Mouse (Mus musculus) midbrain, embryonic 16.5 days (tissue): Measurements from ENCODE around the gene Ago3. TPM values are rescaled to one million over a fixed set of nuclear protein-coding genes. Genes with fewer than 3 reads are reported as not detected.

ENCODE experiments used
- ATAC-seq: fragments of 200-750 bp; cut with Nextera tagmentation; 2 replicates; pipeline ENCODE4 v1.8.0; 2017; ENCODE audit warnings: moderate TSS enrichment
- H3K27ac ChIP-seq: fragments of 300-500 bp; sonication (generic); 2 replicates; pipeline ENCODE4 v1.5.1; 2014; ENCODE audit warnings: mild to moderate bottlenecking, low read length, mixed read lengths
- H3K27me3 ChIP-seq: fragments of 300-500 bp; sonication (generic); 2 replicates; pipeline ENCODE4 v1.6.1; 2014; ENCODE audit warnings: low read depth, low read length, mixed read lengths; ENCODE audit not compliant: control insufficient read depth, insufficient read depth
- H3K36me3 ChIP-seq: fragments of 300-500 bp; sonication (generic); 2 replicates; pipeline ENCODE4 v1.6.1; 2014; ENCODE audit warnings: mild to moderate bottlenecking, low read length, moderate library complexity, mixed read lengths; ENCODE audit not compliant: control insufficient read depth, insufficient read depth
- H3K4me1 ChIP-seq: fragments of 300-500 bp; sonication (generic); 2 replicates; pipeline ENCODE4 v1.6.1; 2014; ENCODE audit warnings: mild to moderate bottlenecking, low read length, mixed read lengths; ENCODE audit not compliant: control insufficient read depth, insufficient read depth
- H3K4me2 ChIP-seq: fragments of 300-500 bp; sonication (generic); 2 replicates; pipeline ENCODE4 v1.6.1; 2014; ENCODE audit warnings: mild to moderate bottlenecking, low read length, mixed read lengths
- H3K4me3 ChIP-seq: fragments of 300-500 bp; sonication (generic); 2 replicates; pipeline ENCODE4 v1.5.1; 2014; ENCODE audit warnings: low read depth, mild to moderate bottlenecking, low read length, moderate library complexity, mixed read lengths
- H3K9ac ChIP-seq: fragments of 300-500 bp; sonication (generic); 2 replicates; pipeline ENCODE4 v1.6.1; 2014; ENCODE audit warnings: low read depth, low read length, mixed read lengths
- H3K9me3 ChIP-seq: fragments of 300-500 bp; sonication (generic); replicated peaks from 2 replicates; pipeline ENCODE4 v1.6.1; 2014; ENCODE audit warnings: mild to moderate bottlenecking, low read length, mixed read lengths; ENCODE audit not compliant: control insufficient read depth, poor library complexity, severe bottlenecking
- WGBS: fragments of 180-500 bp; shearing (Covaris S2); extraction: QIAGEN DNeasy Blood & Tissue Kit; methylation state at CpG from one replicate; pipeline ENCODE4 v1.1.7; 2014; 5-methylcytosine and 5-hydroxymethylcytosine counted together
- polyA plus RNA-seq: library from polyadenylated mRNA; unstranded; fragments of >200 nt; fragmentation: Nextera tagmentation; extraction: Ambion mirVana; gene quantifications from 2 replicates; pipeline ENCODE4 v1.2.1, GENCODE M21; 2015

Gene Ago3
- polyA plus RNA-seq, 1 experiment from 2014 or later = 14.3 TPM

- no peak overlapping the region for H3K27ac ChIP-seq
- H3K9me3 ChIP-seq = no peaks in the 10 kb centered on the region
- peaks cover 42% of the 10 kb centered on the region for H3K27me3 ChIP-seq
- 2% methylated on average over 34 of the region's 34 CpGs for WGBS
- peak overlapping the region; percentile 71 for H3K4me2 ChIP-seq
- no peaks in the 10 kb centered on the region for H3K36me3 ChIP-seq
- peak overlapping the region; percentile 34 for H3K4me3 ChIP-seq
- no peak for ATAC-seq
- peak overlapping the region; percentile 65 for H3K9ac ChIP-seq
- H3K4me1 ChIP-seq = peaks cover 17% of the 10 kb centered on the region
These were observed 132.7 kb downstream of the Ago3 start for GRCm38 (mm10) chr4:126296617-126297101.

- no peaks in the 10 kb centered on the region for H3K36me3 ChIP-seq
- peaks cover 10% of the 10 kb centered on the region for H3K4me1 ChIP-seq
- no peak overlapping the region for H3K4me3 ChIP-seq
- H3K27me3 ChIP-seq = peaks cover 36% of the 10 kb centered on the region
- no peaks in the 10 kb centered on the region for H3K9me3 ChIP-seq
- H3K9ac ChIP-seq = no peak overlapping the region
- no peak for ATAC-seq
- no peak overlapping the region for H3K27ac ChIP-seq
- H3K4me2 ChIP-seq = no peak overlapping the region; the same call in 1 of the 2 replicates
- WGBS = 32% methylated on average over 4 of the region's 4 CpGs
These were observed 133.4 kb downstream of the Ago3 start for GRCm38 (mm10) chr4:126295937-126296336.

- H3K4me1 ChIP-seq = peaks cover 8% of the 10 kb centered on the region
- no peak overlapping the region for H3K4me3 ChIP-seq
- H3K9me3 ChIP-seq = no peaks in the 10 kb centered on the region
- no peak overlapping the region for H3K27ac ChIP-seq
- no peaks in the 10 kb centered on the region for H3K36me3 ChIP-seq
- peaks cover 28% of the 10 kb centered on the region for H3K27me3 ChIP-seq
- H3K4me2 ChIP-seq = no peak overlapping the region
- no peak overlapping the region for H3K9ac ChIP-seq
- ATAC-seq = no peak
- WGBS = 72% methylated on average over 6 of the region's 6 CpGs
These were observed 134.2 kb downstream of the Ago3 start for GRCm38 (mm10) chr4:126295152-126295551.

DNA sequence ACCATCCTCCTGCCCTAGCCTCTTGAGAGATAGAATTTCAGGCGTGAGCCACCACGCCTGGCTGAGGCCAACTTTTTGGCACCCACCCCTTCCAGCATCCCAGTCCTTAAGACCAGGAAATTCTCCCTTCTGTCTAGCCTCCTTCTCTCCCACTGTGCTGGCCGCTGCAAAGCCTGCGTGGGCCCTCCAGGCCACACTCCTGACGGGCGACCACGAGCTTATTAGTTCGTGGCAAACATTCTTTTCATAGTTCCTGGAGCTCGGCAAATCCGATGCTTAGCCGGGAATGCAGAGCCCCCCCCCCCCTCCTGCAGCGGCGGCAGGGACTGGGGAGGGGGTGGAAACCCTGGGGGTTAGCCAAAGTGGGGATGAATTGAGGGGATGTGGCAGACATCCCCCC is 138.2 kb downstream of the Ago3 start:
- Histone ChIP-seq H3K9me3 (no peaks in the 10 kb centered on the region), H3K9ac (no peak overlapping the region), H3K4me2 (no peak overlapping the region), H3K27me3 (peaks cover 33% of the 10 kb centered on the region), H3K4me1 (peaks cover 3% of the 10 kb centered on the region; the same call in 1 of the 2 replicates), H3K27ac (no peak overlapping the region), H3K36me3 (no peaks in the 10 kb centered on the region), H3K4me3 (no peak overlapping the region)
- ATAC-seq = no peak
- 20% methylated on average over 13 of the region's 13 CpGs for WGBS

- Histone ChIP-seq H3K27me3 (peaks cover 33% of the 10 kb centered on the region), H3K9ac (no peak overlapping the region), H3K4me2 (no peak overlapping the region), H3K4me1 (peaks cover 3% of the 10 kb centered on the region; the same call in 1 of the 2 replicates), H3K9me3 (no peaks in the 10 kb centered on the region), H3K4me3 (no peak overlapping the region), H3K27ac (no peak overlapping the region), H3K36me3 (no peaks in the 10 kb centered on the region)
- WGBS = 83% methylated on average over 8 of the region's 8 CpGs
- no peak for ATAC-seq
These were observed 139.0 kb downstream of the Ago3 start for GRCm38 (mm10) chr4:126290314-126290713.

- H3K4me3 ChIP-seq = no peak overlapping the region
These were observed 141.2 kb downstream of the Ago3 start for GRCm38 (mm10) chr4:126288085-126288666.

GRCm38 (mm10) chr4:126287302-126287995 is 141.9 kb downstream of the Ago3 start:
- Histone ChIP-seq H3K27ac (no peak overlapping the region), H3K4me1 (peaks cover 3% of the 10 kb centered on the region; the same call in 1 of the 2 replicates), H3K9ac (no peak overlapping the region), H3K4me3 (no peak overlapping the region), H3K36me3 (no peaks in the 10 kb centered on the region), H3K4me2 (no peak overlapping the region), H3K9me3 (no peaks in the 10 kb centered on the region), H3K27me3 (peaks cover 38% of the 10 kb centered on the region)
- no peak for ATAC-seq
- 28% methylated on average over 11 of the region's 11 CpGs for WGBS

More at GRCm38 (mm10) chr4:126288085-126288666, 141.2 kb downstream of the Ago3 start:
- H3K9ac ChIP-seq = no peak overlapping the region
- no peaks in the 10 kb centered on the region for H3K36me3 ChIP-seq
- no peak overlapping the region; the same call in 1 of the 2 replicates for H3K4me2 ChIP-seq
- WGBS = 45% methylated on average over 17 of the region's 17 CpGs
- H3K9me3 ChIP-seq = no peaks in the 10 kb centered on the region
- H3K27ac ChIP-seq = no peak overlapping the region
- H3K4me1 ChIP-seq = peaks cover 3% of the 10 kb centered on the region; the same call in 1 of the 2 replicates
- ATAC-seq = no peak
- H3K27me3 ChIP-seq = peaks cover 38% of the 10 kb centered on the region

- no peak within 1 kb of the TSS for H3K27ac ChIP-seq
- peak within 1 kb of the TSS; percentile 42 for H3K4me2 ChIP-seq
- H3K36me3 ChIP-seq = no peaks in the 10 kb centered on the region
- H3K9me3 ChIP-seq = no peaks in the 10 kb centered on the region
- peaks cover 38% of the 10 kb centered on the region for H3K27me3 ChIP-seq
- no peak for ATAC-seq
- H3K4me1 ChIP-seq = peaks cover 3% of the 10 kb centered on the region; the same call in 1 of the 2 replicates
- 3% methylated on average over 20 of the region's 42 CpGs for WGBS
- H3K4me3 ChIP-seq = peak within 1 kb of the TSS; percentile 22; the same call in 1 of the 2 replicates
- peak within 1 kb of the TSS; percentile 32; the same call in 1 of the 2 replicates for H3K9ac ChIP-seq
These were observed 142.9 kb downstream of the Ago3 start, which contains the start of gene Col8a2 for GRCm38 (mm10) chr4:126286492-126286891. Gene Col8a2 (plus strand): TSS chr4:126286793.

GRCm38 (mm10) chr4:126283582-126283981 is 145.8 kb downstream of the Ago3 start:
- no peaks in the 10 kb centered on the region for H3K9me3 ChIP-seq
- no peak overlapping the region for H3K27ac ChIP-seq
- no peak for ATAC-seq
- WGBS = 90% methylated on average over 8 of the region's 8 CpGs
- H3K36me3 ChIP-seq = no peaks in the 10 kb centered on the region
- peaks cover 37% of the 10 kb centered on the region for H3K27me3 ChIP-seq
- no peak overlapping the region for H3K9ac ChIP-seq
- peaks cover 3% of the 10 kb centered on the region; the same call in 1 of the 2 replicates for H3K4me1 ChIP-seq
- no peak overlapping the region for H3K4me3 ChIP-seq
- no peak overlapping the region for H3K4me2 ChIP-seq
